Mouse (Mus musculus) intestine, embryonic 15.5 days (tissue): ENCODE data around the gene Rel. TPM values are rescaled to one million over a fixed set of nuclear protein-coding genes. Genes with fewer than 3 reads are reported as not detected.
A peak's percentile ranks its signal among the peaks of the same experiment; 100 is the strongest.

Source experiments
- ATAC-seq: fragments of 200-750 bp; cut with Nextera tagmentation; 2 replicates; pipeline ENCODE4 v1.8.0; 2017; ENCODE audit warnings: moderate TSS enrichment, moderate library complexity
- H3K27ac ChIP-seq: fragments of 300-500 bp; sonication (generic); 2 replicates; pipeline ENCODE4 v1.5.1; 2015; ENCODE audit warnings: mild to moderate bottlenecking, inconsistent platforms
- H3K27me3 ChIP-seq: fragments of 300-500 bp; sonication (generic); replicated peaks from 2 replicates; pipeline ENCODE4 v1.6.1; 2015; ENCODE audit warnings: inconsistent platforms
- H3K36me3 ChIP-seq: fragments of 300-500 bp; sonication (generic); 2 replicates; pipeline ENCODE4 v1.6.1; 2015; ENCODE audit warnings: inconsistent platforms
- H3K4me1 ChIP-seq: fragments of 300-500 bp; sonication (generic); replicated peaks from 2 replicates; pipeline ENCODE4 v1.6.1; 2015; ENCODE audit warnings: inconsistent platforms
- H3K4me2 ChIP-seq: fragments of 300-500 bp; sonication (generic); replicated peaks from 2 replicates; pipeline ENCODE4 v1.6.1; 2015; ENCODE audit warnings: mild to moderate bottlenecking, inconsistent platforms
- H3K4me3 ChIP-seq: fragments of 300-500 bp; sonication (generic); replicated peaks from 2 replicates; pipeline ENCODE4 v1.5.1; 2015; ENCODE audit warnings: inconsistent platforms
- H3K9ac ChIP-seq: fragments of 300-500 bp; sonication (generic); 2 replicates; pipeline ENCODE4 v1.6.1; 2015; ENCODE audit warnings: inconsistent platforms
- H3K9me3 ChIP-seq: fragments of 300-500 bp; sonication (generic); 2 replicates; pipeline ENCODE4 v1.6.1; 2016; ENCODE audit warnings: inconsistent platforms
- WGBS: fragments of 180-500 bp; shearing (Covaris S2); methylation state at CpG from one replicate; pipeline ENCODE4 v1.1.7; 2015; 5-methylcytosine and 5-hydroxymethylcytosine counted together
- polyA plus RNA-seq: library from polyadenylated mRNA; unstranded; fragments of >200 nt; fragmentation: Nextera tagmentation; extraction: Ambion mirVana; gene quantifications from 2 replicates; pipeline ENCODE4 v1.2.1, GENCODE M21; 2015

The Rel gene
- polyA plus RNA-seq, 1 experiment from 2014 or later = 0.80 TPM

DNA sequence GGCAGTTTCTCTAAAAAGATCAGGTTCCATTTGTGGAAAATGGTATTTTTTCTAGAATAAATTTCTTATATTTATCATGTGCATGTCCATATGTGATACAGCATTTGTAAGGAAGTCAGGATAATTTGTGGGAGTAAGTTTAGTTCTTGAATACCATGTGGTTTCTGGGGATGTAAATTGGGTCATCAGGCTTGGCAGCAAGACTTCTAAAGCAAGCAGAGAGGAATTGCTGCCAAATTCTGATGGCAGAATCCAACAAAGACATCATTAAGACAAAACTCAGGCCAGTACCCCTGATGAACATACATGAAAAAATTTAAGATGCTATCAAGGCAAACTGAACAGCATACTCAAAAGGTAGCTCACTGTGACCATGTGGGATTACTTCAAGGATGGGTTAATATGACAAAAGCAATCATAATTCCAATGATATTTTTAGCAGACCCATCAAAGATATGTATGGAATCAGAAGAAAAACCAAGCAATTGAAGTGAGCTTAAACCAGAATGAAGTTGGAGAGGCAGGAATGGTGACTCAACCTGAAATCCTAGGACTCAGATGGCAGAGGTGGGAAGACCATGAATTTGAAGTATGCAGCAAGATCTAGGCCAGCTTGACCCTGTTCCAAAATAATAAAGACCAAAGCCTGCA, 34.8 kb downstream of the Rel start:
- Histone ChIP-seq H3K36me3 (peaks cover 3% of the 10 kb centered on the region), H3K4me2 (no peak overlapping the region), H3K27ac (no peak overlapping the region), H3K4me1 (no peaks in the 10 kb centered on the region), H3K9me3 (no peaks in the 10 kb centered on the region), H3K9ac (no peak overlapping the region), H3K27me3 (no peaks in the 10 kb centered on the region), H3K4me3 (no peak overlapping the region)
- ATAC-seq = no peak

DNA sequence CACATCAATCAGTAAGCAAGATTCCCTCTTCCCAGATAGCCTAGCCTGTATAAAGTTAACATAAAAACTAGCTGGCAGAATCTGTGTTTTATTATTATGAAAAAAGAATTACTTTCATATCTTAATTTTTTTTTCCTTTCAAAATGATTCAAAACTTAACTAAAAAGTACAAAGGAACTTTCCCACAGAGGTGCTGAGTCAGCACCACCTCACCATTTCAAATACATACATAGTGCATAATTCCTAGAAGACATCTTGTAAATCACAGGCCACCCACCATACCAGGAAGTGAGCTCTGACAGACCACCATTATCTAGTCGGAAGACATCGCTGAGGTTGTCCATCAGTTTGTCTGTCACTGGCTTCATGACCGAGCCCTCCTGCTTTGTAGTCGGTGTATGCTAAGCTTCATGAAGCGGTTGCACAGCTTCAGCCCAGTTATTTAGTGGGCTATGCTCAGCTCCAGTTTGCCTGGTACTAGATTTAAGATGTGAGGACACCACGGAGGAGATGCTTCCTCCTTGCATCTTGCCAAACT, 36.0 kb downstream of the Rel start:
- H3K4me1 ChIP-seq = no peaks in the 10 kb centered on the region
- no peak overlapping the region for H3K4me2 ChIP-seq
- no peak overlapping the region for H3K27ac ChIP-seq
- H3K27me3 ChIP-seq = no peaks in the 10 kb centered on the region
- no peak overlapping the region for H3K9ac ChIP-seq
- H3K4me3 ChIP-seq = no peak overlapping the region
- no peaks in the 10 kb centered on the region for H3K9me3 ChIP-seq
- peaks cover 3% of the 10 kb centered on the region for H3K36me3 ChIP-seq
- ATAC-seq = no peak
- 88% methylated on average over 6 of the region's 6 CpGs for WGBS

DNA sequence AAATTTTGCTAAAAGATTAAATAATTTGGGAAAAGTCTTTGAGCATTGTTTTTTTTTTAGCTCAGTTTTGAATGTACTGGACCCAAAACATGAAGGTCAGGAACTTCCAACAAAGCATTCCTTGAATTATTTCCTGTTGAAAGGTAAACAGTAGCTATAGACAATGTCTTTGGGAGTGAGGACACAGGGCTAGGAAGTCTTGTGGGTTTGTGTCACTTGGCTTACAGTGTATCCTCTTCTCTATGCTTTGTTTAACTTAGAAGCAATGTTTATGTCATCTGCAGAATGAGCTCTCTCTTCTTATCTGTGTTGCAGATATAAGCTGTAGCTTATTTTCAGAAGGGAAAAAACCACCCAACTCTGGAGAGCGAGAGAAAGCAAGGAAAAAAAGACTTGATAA, 37.9 kb downstream of the Rel start:
- 82% methylated on average over 1 of the region's 1 CpGs for WGBS
- Histone ChIP-seq H3K4me2 (no peak overlapping the region), H3K36me3 (peaks cover 8% of the 10 kb centered on the region), H3K9me3 (no peaks in the 10 kb centered on the region), H3K4me1 (no peaks in the 10 kb centered on the region), H3K27me3 (no peaks in the 10 kb centered on the region), H3K9ac (no peak overlapping the region), H3K27ac (no peak overlapping the region), H3K4me3 (no peak overlapping the region)
- ATAC-seq = no peak

DNA sequence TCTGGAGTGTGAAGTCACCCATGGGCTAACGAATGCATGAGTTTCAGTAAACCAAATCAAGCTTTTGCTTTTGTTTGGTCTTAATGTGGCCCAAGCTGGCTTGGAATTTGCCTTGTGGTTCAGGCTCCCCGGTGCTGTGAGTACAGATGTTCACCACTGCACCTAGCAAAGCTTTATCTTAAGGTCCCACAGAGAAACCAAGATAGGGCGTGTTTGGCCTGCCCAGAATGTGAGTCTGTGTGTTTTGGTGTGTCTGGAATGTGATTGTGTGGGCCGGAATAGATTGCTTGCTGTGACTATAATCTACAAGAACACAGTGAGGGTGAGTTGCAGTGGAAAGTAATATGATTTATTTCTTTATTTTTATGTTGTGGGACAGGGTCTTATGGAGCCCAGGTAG, 40.6 kb downstream of the Rel start:
- H3K4me1 ChIP-seq = no peaks in the 10 kb centered on the region
- peaks cover 8% of the 10 kb centered on the region for H3K36me3 ChIP-seq
- no peaks in the 10 kb centered on the region for H3K27me3 ChIP-seq
- H3K4me3 ChIP-seq = no peak overlapping the region
- 73% methylated on average over 4 of the region's 4 CpGs for WGBS
- no peak overlapping the region for H3K27ac ChIP-seq
- no peaks in the 10 kb centered on the region for H3K9me3 ChIP-seq
- no peak overlapping the region for H3K9ac ChIP-seq
- no peak overlapping the region for H3K4me2 ChIP-seq
- peak; percentile 53; the same call in 1 of the 2 replicates for ATAC-seq

DNA sequence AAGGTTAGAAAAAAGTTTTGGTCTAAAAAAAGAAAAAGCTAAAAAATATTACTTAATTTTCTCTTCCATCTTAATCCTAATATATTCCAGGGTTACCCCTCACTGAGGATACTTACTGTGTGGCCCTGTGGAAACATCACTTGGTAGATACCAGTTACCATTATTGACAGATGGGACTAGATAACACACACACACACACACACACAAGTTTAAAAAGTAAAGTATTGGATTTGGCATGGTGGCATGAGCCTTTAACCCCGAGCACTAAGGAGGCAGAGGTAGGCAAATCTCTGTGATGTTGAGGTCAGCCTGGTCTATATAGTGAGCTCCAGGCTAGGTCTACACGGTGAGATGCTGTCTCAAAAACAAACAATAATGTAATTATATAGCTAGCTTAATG, 42.6 kb downstream of the Rel start:
- H3K36me3 ChIP-seq = peaks cover 10% of the 10 kb centered on the region

DNA sequence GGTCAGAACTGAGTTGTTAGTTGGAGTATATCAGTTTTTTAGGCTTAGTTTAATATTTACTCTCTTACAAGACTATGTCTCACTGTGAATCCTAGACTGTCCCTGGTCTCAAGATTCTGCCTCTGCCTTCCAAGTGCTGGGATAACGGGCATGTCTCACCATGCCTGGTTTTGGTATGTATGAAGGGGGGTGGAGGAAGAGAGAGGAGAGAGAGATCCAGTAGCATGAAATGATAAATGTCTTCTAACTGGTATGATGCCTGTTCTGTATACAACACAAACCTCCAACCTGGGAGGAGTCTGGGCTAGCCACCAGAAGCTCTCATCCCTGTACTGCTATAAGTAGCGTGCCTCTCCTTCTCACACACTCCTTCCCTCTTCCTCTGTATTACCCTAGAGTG, 44.3 kb downstream of the Rel start:
- Histone ChIP-seq H3K9me3 (no peaks in the 10 kb centered on the region), H3K4me3 (no peak overlapping the region), H3K4me1 (no peaks in the 10 kb centered on the region), H3K9ac (no peak overlapping the region), H3K4me2 (no peak overlapping the region), H3K27ac (no peak overlapping the region), H3K36me3 (peaks cover 13% of the 10 kb centered on the region), H3K27me3 (no peaks in the 10 kb centered on the region)
- 75% methylated on average over 2 of the region's 2 CpGs for WGBS
- ATAC-seq = no peak

More for the DNA sequence above, 42.6 kb downstream of the Rel start:
- Histone ChIP-seq H3K9ac (no peak overlapping the region), H3K4me3 (no peak overlapping the region), H3K27me3 (no peaks in the 10 kb centered on the region), H3K4me2 (no peak overlapping the region), H3K4me1 (no peaks in the 10 kb centered on the region), H3K9me3 (no peaks in the 10 kb centered on the region), H3K27ac (no peak overlapping the region)
- 91% methylated on average over 2 of the region's 2 CpGs for WGBS
- ATAC-seq = no peak

DNA sequence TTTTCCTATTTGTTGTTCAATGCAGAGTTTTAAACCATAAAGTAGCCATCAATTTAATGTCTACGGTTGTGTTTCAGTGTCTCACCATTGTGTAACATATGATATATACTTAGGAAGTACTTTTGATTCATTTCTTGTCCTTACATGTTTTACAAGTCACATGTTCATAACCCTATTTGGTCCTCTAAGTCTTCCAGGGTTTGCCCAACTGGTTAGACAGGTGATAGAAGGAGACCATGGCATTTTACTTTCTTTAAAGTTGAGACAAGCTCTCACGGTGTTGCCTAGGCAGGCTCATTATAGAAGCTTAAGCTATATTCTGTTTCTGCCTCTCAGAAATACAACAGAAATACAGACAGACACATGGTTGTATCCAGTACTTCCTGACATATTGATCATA, 44.9 kb downstream of the Rel start:
- no peak for ATAC-seq
- Histone ChIP-seq H3K4me2 (no peak overlapping the region), H3K27me3 (no peaks in the 10 kb centered on the region), H3K27ac (no peak overlapping the region), H3K9ac (no peak overlapping the region), H3K4me1 (no peaks in the 10 kb centered on the region), H3K9me3 (no peaks in the 10 kb centered on the region), H3K36me3 (0 out of 2 replicates have a peak, but pooled peaks cover 10% of the 10 kb centered on the region), H3K4me3 (no peak overlapping the region)
- 90% methylated on average over 2 of the region's 2 CpGs for WGBS

DNA sequence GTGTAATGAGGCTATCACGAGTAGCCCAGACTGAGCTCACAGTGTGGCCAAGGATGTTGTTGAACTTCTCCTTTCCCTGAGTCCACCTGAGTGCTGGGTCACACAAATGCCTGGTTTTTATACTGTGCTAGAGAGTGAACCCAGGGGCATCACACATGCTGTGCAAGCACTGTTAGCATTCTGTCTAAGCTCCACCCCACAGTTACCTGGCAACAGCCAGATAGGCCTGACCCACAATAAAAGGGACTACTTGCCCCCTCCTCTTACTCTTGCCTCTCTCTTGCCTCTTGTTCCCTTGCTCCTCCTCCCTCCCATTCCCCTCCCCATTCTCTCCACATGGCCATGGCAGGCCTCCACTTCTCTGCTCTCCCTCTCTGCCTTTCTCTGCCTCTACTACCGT, 48.4 kb downstream of the Rel start:
- H3K36me3 ChIP-seq = peaks cover 13% of the 10 kb centered on the region; the same call in 1 of the 2 replicates
- H3K4me1 ChIP-seq = no peaks in the 10 kb centered on the region
- H3K4me2 ChIP-seq = no peak overlapping the region
- ATAC-seq = no peak
- 35% methylated on average over 2 of the region's 2 CpGs for WGBS
- no peak overlapping the region for H3K9ac ChIP-seq
- no peaks in the 10 kb centered on the region for H3K9me3 ChIP-seq
- H3K27me3 ChIP-seq = no peaks in the 10 kb centered on the region
- H3K27ac ChIP-seq = no peak overlapping the region
- H3K4me3 ChIP-seq = no peak overlapping the region

DNA sequence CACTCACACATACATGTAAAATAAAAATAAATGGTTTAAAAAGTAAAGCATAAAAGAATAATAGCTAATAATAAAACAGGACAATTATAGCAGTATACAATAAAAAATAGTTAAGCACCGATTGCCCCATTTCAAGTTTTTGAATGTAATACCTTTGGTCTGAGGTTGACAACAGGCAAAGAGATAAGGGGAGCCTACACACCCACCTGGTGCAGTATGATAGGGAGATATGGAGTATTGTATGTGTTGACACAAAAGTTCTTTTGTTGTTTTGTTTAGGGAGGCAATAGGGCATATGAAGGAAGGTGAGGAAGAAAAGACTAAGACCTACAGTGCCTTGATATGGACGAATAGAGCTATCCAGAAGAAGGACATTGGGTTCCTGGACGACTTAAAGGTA, 50.9 kb downstream of the Rel start:
- Histone ChIP-seq H3K4me1 (no peaks in the 10 kb centered on the region), H3K27ac (no peak overlapping the region), H3K4me2 (no peak overlapping the region), H3K9me3 (no peaks in the 10 kb centered on the region), H3K4me3 (no peak overlapping the region), H3K9ac (no peak overlapping the region), H3K27me3 (no peaks in the 10 kb centered on the region), H3K36me3 (peaks cover 11% of the 10 kb centered on the region; the same call in 1 of the 2 replicates)
- no peak for ATAC-seq
- WGBS = 76% methylated on average over 3 of the region's 3 CpGs

DNA sequence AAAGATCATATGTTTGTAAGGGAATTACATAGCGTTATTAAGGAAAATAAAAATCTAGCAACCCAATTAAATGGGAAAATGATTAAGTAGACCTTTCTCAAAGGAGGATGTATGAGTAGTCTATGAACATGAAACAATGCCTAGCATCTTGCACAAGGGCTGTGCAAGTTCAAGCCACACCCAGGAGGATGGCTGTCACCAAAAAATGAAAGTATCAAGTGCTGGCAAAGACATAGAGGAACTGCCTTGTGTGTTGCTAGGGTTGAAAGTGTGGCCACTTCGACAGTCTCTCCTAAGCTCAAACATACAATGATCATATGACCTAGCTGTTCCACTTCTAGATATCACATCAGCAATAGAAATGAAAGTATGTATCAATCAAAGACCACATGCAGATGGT, 51.9 kb downstream of the Rel start:
- no peaks in the 10 kb centered on the region for H3K4me1 ChIP-seq
- H3K27me3 ChIP-seq = no peaks in the 10 kb centered on the region
- H3K4me2 ChIP-seq = no peak overlapping the region
- ATAC-seq = no peak
- no peak overlapping the region for H3K27ac ChIP-seq
- 93% methylated on average over 2 of the region's 2 CpGs for WGBS
- H3K36me3 ChIP-seq = peaks cover 10% of the 10 kb centered on the region; the same call in 1 of the 2 replicates
- H3K9me3 ChIP-seq = no peaks in the 10 kb centered on the region
- no peak overlapping the region for H3K4me3 ChIP-seq
- no peak overlapping the region for H3K9ac ChIP-seq

DNA sequence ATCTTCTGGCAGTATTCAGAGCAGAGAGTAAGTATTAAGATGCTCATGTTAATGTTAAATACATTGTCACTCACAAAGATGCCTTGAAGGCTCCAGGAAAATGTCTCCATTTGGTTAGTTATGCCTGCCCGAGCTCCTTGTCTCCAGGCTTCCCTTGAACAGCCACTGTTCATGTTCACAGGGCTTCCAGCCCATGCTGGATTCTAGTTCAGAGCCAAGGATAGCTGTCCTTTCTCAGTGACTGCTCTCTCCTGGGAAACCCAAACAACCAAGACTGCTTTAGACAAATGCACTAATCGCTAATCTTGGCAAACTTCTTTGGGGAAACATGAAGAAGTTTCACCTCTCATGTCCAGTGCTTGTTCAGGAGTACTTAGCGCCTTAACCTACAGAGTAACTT, 58.5 kb downstream of the Rel start:
- 86% methylated on average over 3 of the region's 3 CpGs for WGBS
- Histone ChIP-seq H3K27ac (no peak overlapping the region), H3K9ac (no peak overlapping the region), H3K4me1 (no peaks in the 10 kb centered on the region), H3K27me3 (no peaks in the 10 kb centered on the region), H3K9me3 (no peaks in the 10 kb centered on the region), H3K4me3 (no peak overlapping the region), H3K36me3 (peaks cover 5% of the 10 kb centered on the region; the same call in 1 of the 2 replicates), H3K4me2 (no peak overlapping the region)
- ATAC-seq = no peak

DNA sequence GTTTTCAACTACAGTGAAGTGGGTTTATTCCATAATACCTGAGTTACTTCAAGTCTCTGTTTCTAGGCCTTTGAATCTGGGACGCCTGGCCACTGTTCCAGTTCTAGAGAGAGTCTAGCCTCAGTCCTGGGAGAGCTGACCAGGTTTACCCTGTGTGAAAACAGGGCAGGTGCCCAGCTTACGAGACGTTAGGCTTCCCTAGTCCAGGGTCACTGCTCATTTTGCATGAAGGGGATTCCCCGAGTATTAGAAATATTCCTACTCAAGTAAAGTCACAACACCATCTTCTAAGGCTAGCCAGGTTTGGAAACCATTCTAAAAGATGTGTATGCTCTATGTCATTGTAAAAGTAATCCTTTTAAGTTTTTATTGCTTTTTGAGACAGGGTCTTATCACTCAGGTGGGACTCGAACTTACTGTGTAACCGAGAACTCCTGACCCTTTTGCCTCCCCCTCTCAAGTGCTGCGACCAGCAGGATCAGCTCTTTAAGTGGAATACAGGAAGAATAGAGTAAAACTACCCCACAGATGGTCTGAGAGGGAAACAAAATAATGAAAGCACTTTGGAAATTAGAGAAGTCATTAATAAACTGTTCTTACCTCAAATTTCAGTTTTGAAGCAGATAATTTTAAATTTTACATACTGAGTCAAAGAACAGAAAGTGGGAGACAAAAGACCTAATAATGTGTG, 66.0 kb downstream of the Rel start:
- Histone ChIP-seq H3K4me2 (no peak overlapping the region), H3K4me3 (no peak overlapping the region), H3K36me3 (0 out of 2 replicates have a peak, but pooled peaks cover 3% of the 10 kb centered on the region), H3K9ac (no peak overlapping the region), H3K27me3 (no peaks in the 10 kb centered on the region), H3K4me1 (no peaks in the 10 kb centered on the region), H3K9me3 (no peaks in the 10 kb centered on the region), H3K27ac (no peak overlapping the region)
- no peak for ATAC-seq
- 77% methylated on average over 7 of the region's 7 CpGs for WGBS

DNA sequence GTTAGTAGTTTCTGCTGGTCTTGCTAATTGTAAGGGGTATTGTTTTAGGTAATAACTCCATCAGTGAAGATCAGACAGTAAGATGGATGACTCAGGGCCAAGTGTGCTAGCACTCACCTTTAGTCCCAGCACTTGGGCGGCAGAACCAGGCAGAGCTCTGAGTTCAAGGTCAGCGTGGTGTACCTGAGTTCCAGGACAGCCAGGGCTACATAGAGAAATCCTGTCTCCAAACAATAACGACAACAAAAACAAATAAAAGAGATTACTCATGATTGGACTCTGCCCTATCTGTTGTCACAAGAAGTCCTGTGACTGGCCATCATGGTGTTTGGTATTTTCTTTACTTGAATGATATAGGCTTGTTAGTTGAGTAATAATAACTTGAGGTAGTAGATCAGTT, 68.9 kb downstream of the Rel start:
- no peaks in the 10 kb centered on the region for H3K36me3 ChIP-seq
- no peak overlapping the region for H3K27ac ChIP-seq
- H3K27me3 ChIP-seq = no peaks in the 10 kb centered on the region
- no peaks in the 10 kb centered on the region for H3K9me3 ChIP-seq
- no peak for ATAC-seq
- no peak overlapping the region for H3K4me2 ChIP-seq
- 0 out of 2 replicates have a peak, but pooled peaks cover 3% of the 10 kb centered on the region for H3K4me1 ChIP-seq
- H3K4me3 ChIP-seq = no peak overlapping the region
- 87% methylated on average over 3 of the region's 3 CpGs for WGBS
- no peak overlapping the region for H3K9ac ChIP-seq
